Mouse (Mus musculus): Measurements from ENCODE around the gene Pih1d1. TPM values are rescaled to one million over a fixed set of nuclear protein-coding genes. Genes with fewer than 3 reads are reported as not detected.

The Pih1d1 gene
- polyA plus RNA-seq, 1 experiment from 2014 or later: 80.3 TPM

DNA sequence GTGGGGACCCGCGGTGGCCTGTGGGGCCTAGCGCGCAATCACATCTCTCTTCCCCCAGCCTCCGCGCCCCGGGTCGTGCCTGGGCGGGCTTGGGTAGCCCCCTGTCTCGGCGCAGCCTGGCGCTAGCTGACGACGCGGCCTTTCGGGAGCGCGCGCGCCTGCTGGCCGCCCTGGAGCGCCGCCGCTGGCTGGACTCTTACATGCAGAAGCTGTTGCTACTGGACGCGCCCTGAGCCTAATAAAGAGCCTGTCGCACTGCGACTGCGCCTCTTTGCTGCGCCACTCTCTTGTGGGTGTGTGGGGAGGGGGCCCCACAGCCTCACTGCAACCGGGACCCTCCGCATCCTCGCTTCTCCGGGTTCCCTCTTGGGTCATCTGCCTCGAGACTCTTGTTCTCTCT, 27.4 kb downstream of the Pih1d1 start:
- ATAC-seq (ENCODE audit: low read depth): no peak
- Histone ChIP-seq H3K36me3 (ENCODE audit: control insufficient read depth, insufficient read depth, low read length) (no peaks in the 10 kb centered on the region), H3K4me1 (ENCODE audit: control insufficient read depth, insufficient read depth, low read length) (0 out of 2 replicates have a peak, but pooled peaks cover 4% of the 10 kb centered on the region), H3K9me3 (ENCODE audit: control insufficient read depth, low read length) (no peaks in the 10 kb centered on the region), H3K9ac (ENCODE audit: low read depth, low read length) (no peak overlapping the region), H3K27ac (replicated peaks; ENCODE audit: low read depth, low read length) (no peak overlapping the region), H3K4me2 (ENCODE audit: low read depth, low read length) (0 out of 2 replicates have a peak overlapping the region, but pooled peaks have one; percentile 12), H3K27me3 (replicated peaks; ENCODE audit: control insufficient read depth, insufficient read depth, low read length) (peaks cover 92% of the 10 kb centered on the region), H3K4me3 (ENCODE audit: low read depth, low read length) (peak overlapping the region; percentile 30)
- 6% methylated on average over 9 of the region's 35 CpGs for WGBS
- DNase-seq (ENCODE audit: low spot score): no peak

DNA sequence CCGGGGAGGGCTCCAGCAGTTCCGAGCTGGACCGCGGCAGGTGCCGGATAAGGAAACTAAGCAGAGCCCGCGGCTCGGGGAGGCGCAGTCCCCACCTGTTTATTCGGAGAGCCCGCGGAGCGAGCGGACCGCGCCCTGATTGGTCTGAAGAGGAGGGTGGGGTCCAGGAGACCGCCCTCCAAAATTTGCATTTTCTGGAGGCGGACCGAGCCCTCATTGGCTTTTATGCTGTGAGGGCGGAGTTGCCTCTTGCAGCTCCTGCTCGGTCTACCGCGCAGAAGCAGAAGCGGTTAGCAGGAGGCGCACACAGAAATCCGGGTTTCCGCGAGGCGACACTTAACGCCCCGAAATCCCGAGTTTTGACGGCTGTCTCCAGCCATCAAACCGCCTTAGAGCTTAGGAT, 28.1 kb downstream of the Pih1d1 start:
- ATAC-seq (ENCODE audit: low read depth) (peak; percentile 93), DNase-seq (ENCODE audit: low spot score) (peak; percentile 96)
- peak overlapping the region; percentile 30 for H3K4me3 ChIP-seq (ENCODE audit: low read depth, low read length)
- H3K4me2 ChIP-seq (ENCODE audit: low read depth, low read length): peak overlapping the region; percentile 59
- no peaks in the 10 kb centered on the region for H3K9me3 ChIP-seq (ENCODE audit: control insufficient read depth, low read length)
- peaks cover 89% of the 10 kb centered on the region for H3K27me3 ChIP-seq (replicated peaks; ENCODE audit: control insufficient read depth, insufficient read depth, low read length)
- 0 out of 2 replicates have a peak, but pooled peaks cover 4% of the 10 kb centered on the region for H3K4me1 ChIP-seq (ENCODE audit: control insufficient read depth, insufficient read depth, low read length)
- under 1% methylated on average over 34 of the region's 34 CpGs for WGBS
- H3K27ac ChIP-seq (replicated peaks; ENCODE audit: low read depth, low read length): no peak overlapping the region
- no peaks in the 10 kb centered on the region for H3K36me3 ChIP-seq (ENCODE audit: control insufficient read depth, insufficient read depth, low read length)
- H3K9ac ChIP-seq (ENCODE audit: low read depth, low read length): peak overlapping the region; percentile 30; the same call in 1 of the 2 replicates

DNA sequence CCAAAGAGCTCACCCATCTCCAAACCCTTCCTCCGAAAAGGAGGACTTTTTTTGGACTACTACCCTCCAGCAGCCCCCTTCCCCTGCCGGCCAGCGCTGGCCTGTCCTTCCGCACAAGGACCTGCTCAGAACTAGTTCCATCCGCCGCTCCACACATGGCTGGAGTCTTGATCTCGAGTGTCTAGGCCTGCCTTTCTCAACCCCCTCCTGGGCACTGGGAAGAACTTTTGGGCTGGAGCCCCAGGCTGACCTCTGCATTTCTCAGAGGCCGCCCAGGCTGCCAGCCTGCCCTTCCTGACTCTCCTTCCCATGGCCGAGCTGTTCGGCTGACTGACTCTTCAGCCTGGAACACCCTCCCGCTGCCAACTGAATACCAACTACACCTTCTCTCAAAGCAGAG, 28.5 kb downstream of the Pih1d1 start:
- Histone ChIP-seq H3K4me3 (ENCODE audit: low read depth, low read length) (peak overlapping the region; percentile 30), H3K27ac (replicated peaks; ENCODE audit: low read depth, low read length) (no peak overlapping the region), H3K27me3 (replicated peaks; ENCODE audit: control insufficient read depth, insufficient read depth, low read length) (peaks cover 85% of the 10 kb centered on the region), H3K4me2 (ENCODE audit: low read depth, low read length) (peak overlapping the region; percentile 59), H3K36me3 (ENCODE audit: control insufficient read depth, insufficient read depth, low read length) (no peaks in the 10 kb centered on the region), H3K9ac (ENCODE audit: low read depth, low read length) (peak overlapping the region; percentile 30; the same call in 1 of the 2 replicates), H3K9me3 (ENCODE audit: control insufficient read depth, low read length) (no peaks in the 10 kb centered on the region), H3K4me1 (ENCODE audit: control insufficient read depth, insufficient read depth, low read length) (0 out of 2 replicates have a peak, but pooled peaks cover 4% of the 10 kb centered on the region)
- WGBS: 11% methylated on average over 11 of the region's 11 CpGs
- no peak for DNase-seq (ENCODE audit: low spot score)
- no peak for ATAC-seq (ENCODE audit: low read depth)

GRCm38 (mm10) chr7:45183672-45184071, 29.6 kb downstream of the Pih1d1 start:
- no peaks in the 10 kb centered on the region for H3K36me3 ChIP-seq (ENCODE audit: control insufficient read depth, insufficient read depth, low read length)
- H3K4me3 ChIP-seq (ENCODE audit: low read depth, low read length): no peak overlapping the region
- 71% methylated on average over 6 of the region's 7 CpGs for WGBS
- ATAC-seq (ENCODE audit: low read depth): no peak
- no peak overlapping the region for H3K27ac ChIP-seq (replicated peaks; ENCODE audit: low read depth, low read length)
- H3K9me3 ChIP-seq (ENCODE audit: control insufficient read depth, low read length): no peaks in the 10 kb centered on the region
- DNase-seq (ENCODE audit: low spot score): no peak
- H3K9ac ChIP-seq (ENCODE audit: low read depth, low read length): no peak overlapping the region
- H3K4me1 ChIP-seq (ENCODE audit: control insufficient read depth, insufficient read depth, low read length): 0 out of 2 replicates have a peak, but pooled peaks cover 4% of the 10 kb centered on the region
- H3K4me2 ChIP-seq (ENCODE audit: low read depth, low read length): no peak overlapping the region
- H3K27me3 ChIP-seq (replicated peaks; ENCODE audit: control insufficient read depth, insufficient read depth, low read length): peaks cover 74% of the 10 kb centered on the region

DNA sequence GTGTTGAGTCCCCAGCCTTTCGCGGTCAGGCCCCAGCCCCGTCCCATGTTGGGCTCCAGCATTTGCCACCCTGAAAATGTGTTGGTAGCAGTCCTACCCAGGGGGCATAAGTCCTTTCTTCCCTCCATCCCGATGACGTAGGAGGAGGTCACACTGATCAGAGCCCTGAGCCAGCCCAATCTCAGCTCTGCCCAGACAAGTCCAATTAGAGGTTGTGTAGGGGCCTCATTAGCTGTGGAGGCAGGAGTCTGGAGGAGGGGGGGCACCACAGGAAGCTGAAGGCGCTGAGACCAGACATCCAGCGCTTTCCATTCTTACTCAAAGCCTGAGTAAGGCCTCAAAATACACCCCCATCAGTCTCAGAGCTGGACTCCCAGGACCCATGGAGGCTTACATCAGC, 31.8 kb downstream of the Pih1d1 start:
- DNase-seq (ENCODE audit: low spot score) (no peak), ATAC-seq (ENCODE audit: low read depth) (no peak)
- WGBS: 66% methylated on average over 7 of the region's 7 CpGs
- peaks cover 55% of the 10 kb centered on the region for H3K27me3 ChIP-seq (replicated peaks; ENCODE audit: control insufficient read depth, insufficient read depth, low read length)
- H3K36me3 ChIP-seq (ENCODE audit: control insufficient read depth, insufficient read depth, low read length): no peaks in the 10 kb centered on the region
- no peak overlapping the region for H3K4me2 ChIP-seq (ENCODE audit: low read depth, low read length)
- no peak overlapping the region for H3K27ac ChIP-seq (replicated peaks; ENCODE audit: low read depth, low read length)
- 0 out of 2 replicates have a peak, but pooled peaks cover 4% of the 10 kb centered on the region for H3K4me1 ChIP-seq (ENCODE audit: control insufficient read depth, insufficient read depth, low read length)
- no peak overlapping the region for H3K4me3 ChIP-seq (ENCODE audit: low read depth, low read length)
- no peak overlapping the region for H3K9ac ChIP-seq (ENCODE audit: low read depth, low read length)
- H3K9me3 ChIP-seq (ENCODE audit: control insufficient read depth, low read length): no peaks in the 10 kb centered on the region

DNA sequence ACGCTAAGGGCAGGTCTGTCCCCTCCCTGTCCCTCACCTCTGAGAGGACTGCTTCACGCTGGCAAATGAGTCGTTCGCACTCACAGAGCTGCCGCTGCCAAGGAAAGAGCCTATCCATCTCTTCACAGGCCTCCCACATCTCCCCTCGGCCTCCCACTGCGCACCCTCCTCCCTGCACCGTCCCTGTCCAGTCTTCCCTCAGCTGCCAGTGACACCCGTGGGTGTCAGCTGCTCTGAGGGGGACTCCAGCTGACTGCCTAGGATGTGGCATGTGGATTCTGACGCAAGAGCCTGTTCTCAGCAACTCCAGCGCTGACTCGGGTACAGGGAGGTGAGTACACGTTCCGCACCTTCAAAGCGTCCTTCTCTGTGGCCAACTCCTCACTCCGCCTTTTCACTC, 35.5 kb downstream of the Pih1d1 start:
- DNase-seq (ENCODE audit: low spot score) (no peak), ATAC-seq (ENCODE audit: low read depth) (no peak)
- Histone ChIP-seq H3K4me2 (ENCODE audit: low read depth, low read length) (no peak overlapping the region), H3K4me3 (ENCODE audit: low read depth, low read length) (no peak overlapping the region), H3K9ac (ENCODE audit: low read depth, low read length) (no peak overlapping the region), H3K27me3 (replicated peaks; ENCODE audit: control insufficient read depth, insufficient read depth, low read length) (0 out of 2 replicates have a peak, but pooled peaks cover 18% of the 10 kb centered on the region), H3K27ac (replicated peaks; ENCODE audit: low read depth, low read length) (no peak overlapping the region), H3K9me3 (ENCODE audit: control insufficient read depth, low read length) (no peaks in the 10 kb centered on the region), H3K36me3 (ENCODE audit: control insufficient read depth, insufficient read depth, low read length) (no peaks in the 10 kb centered on the region), H3K4me1 (ENCODE audit: control insufficient read depth, insufficient read depth, low read length) (peaks cover 8% of the 10 kb centered on the region; the same call in 1 of the 2 replicates)
- 57% methylated on average over 15 of the region's 16 CpGs for WGBS

- Histone ChIP-seq H3K4me1 (ENCODE audit: control insufficient read depth, insufficient read depth, low read length) (peaks cover 8% of the 10 kb centered on the region; the same call in 1 of the 2 replicates), H3K27ac (replicated peaks; ENCODE audit: low read depth, low read length) (no peak overlapping the region), H3K9ac (ENCODE audit: low read depth, low read length) (no peak overlapping the region), H3K36me3 (ENCODE audit: control insufficient read depth, insufficient read depth, low read length) (no peaks in the 10 kb centered on the region), H3K27me3 (replicated peaks; ENCODE audit: control insufficient read depth, insufficient read depth, low read length) (0 out of 2 replicates have a peak, but pooled peaks cover 13% of the 10 kb centered on the region), H3K4me2 (ENCODE audit: low read depth, low read length) (no peak overlapping the region), H3K9me3 (ENCODE audit: control insufficient read depth, low read length) (no peaks in the 10 kb centered on the region), H3K4me3 (ENCODE audit: low read depth, low read length) (no peak overlapping the region)
- no peak for ATAC-seq (ENCODE audit: low read depth)
- no peak for DNase-seq (ENCODE audit: low spot score)
- WGBS: 90% methylated on average over 6 of the region's 6 CpGs
Measured at GRCm38 (mm10) chr7:45190186-45190585, 36.1 kb downstream of the Pih1d1 start.

DNA sequence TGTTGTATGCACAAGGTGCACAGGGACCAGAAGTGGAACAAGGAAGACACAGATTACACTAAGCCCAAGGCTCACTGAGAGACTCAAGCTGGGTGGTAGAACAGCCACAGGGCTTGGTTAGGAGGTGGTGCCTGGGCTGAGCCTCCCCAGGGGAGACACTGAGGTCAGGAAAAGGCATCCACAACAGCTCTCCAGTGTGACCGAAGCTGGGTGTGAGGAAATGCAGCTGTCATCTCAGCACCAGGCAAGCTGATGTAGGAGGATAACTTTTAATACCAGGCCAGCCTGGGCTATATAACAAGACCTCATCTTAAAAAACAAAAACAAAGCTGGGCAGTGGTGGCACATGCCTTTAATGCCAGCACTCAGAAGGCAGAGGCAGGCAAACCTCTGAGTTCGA, 37.1 kb downstream of the Pih1d1 start:
- ATAC-seq (ENCODE audit: low read depth) (no peak), DNase-seq (ENCODE audit: low spot score) (no peak)
- H3K27ac ChIP-seq (replicated peaks; ENCODE audit: low read depth, low read length): no peak overlapping the region
- H3K9me3 ChIP-seq (ENCODE audit: control insufficient read depth, low read length): no peaks in the 10 kb centered on the region
- H3K9ac ChIP-seq (ENCODE audit: low read depth, low read length): no peak overlapping the region
- 56% methylated on average over 2 of the region's 2 CpGs for WGBS
- H3K27me3 ChIP-seq (replicated peaks; ENCODE audit: control insufficient read depth, insufficient read depth, low read length): 0 out of 2 replicates have a peak, but pooled peaks cover 11% of the 10 kb centered on the region
- H3K4me2 ChIP-seq (ENCODE audit: low read depth, low read length): no peak overlapping the region
- no peak overlapping the region for H3K4me3 ChIP-seq (ENCODE audit: low read depth, low read length)
- H3K4me1 ChIP-seq (ENCODE audit: control insufficient read depth, insufficient read depth, low read length): peaks cover 8% of the 10 kb centered on the region; the same call in 1 of the 2 replicates
- H3K36me3 ChIP-seq (ENCODE audit: control insufficient read depth, insufficient read depth, low read length): no peaks in the 10 kb centered on the region

DNA sequence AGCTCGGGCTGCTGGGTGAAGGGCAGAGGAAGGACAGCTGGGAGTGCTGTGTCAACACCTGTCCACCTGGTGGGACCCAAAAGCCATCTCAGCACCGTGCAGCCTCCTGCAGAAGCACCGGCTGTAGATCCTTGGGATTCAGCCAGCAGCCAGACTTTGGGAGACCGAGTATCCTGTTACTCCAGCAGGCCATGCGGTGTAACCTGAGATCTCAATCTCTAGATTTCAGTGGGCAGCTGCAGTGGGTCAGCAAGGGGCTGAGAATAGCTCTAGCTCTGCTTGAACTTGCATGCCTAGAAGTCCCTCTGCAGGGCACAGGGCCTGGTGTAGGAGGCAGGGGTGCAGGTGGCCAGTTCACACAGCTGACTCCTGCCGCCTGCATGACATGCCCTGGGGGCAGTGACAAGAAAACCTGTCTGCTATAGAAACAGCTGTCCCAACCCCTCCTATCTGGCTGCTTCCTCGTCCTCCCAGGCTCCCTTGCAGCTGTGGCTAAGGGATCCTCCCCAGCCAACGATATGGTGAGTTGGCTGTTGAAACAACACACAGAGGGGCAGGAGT, 37.8 kb downstream of the Pih1d1 start:
- DNase-seq (ENCODE audit: low spot score) (peak; percentile 94), ATAC-seq (ENCODE audit: low read depth) (peak; percentile 88)
- peak overlapping the region; percentile 39 for H3K27ac ChIP-seq (replicated peaks; ENCODE audit: low read depth, low read length)
- H3K4me3 ChIP-seq (ENCODE audit: low read depth, low read length): no peak overlapping the region
- H3K36me3 ChIP-seq (ENCODE audit: control insufficient read depth, insufficient read depth, low read length): no peaks in the 10 kb centered on the region
- H3K9ac ChIP-seq (ENCODE audit: low read depth, low read length): no peak overlapping the region
- 0 out of 2 replicates have a peak, but pooled peaks cover 4% of the 10 kb centered on the region for H3K27me3 ChIP-seq (replicated peaks; ENCODE audit: control insufficient read depth, insufficient read depth, low read length)
- 3% methylated on average over 7 of the region's 8 CpGs for WGBS
- H3K4me2 ChIP-seq (ENCODE audit: low read depth, low read length): no peak overlapping the region
- H3K4me1 ChIP-seq (ENCODE audit: control insufficient read depth, insufficient read depth, low read length): peaks cover 8% of the 10 kb centered on the region; the same call in 1 of the 2 replicates
- no peaks in the 10 kb centered on the region for H3K9me3 ChIP-seq (ENCODE audit: control insufficient read depth, low read length)

Measured in embryonic facial prominence, embryonic 14.5 days (tissue).